Mouse (Mus musculus): ENCODE data around the gene Ehd4.

Gene Ehd4

DNA sequence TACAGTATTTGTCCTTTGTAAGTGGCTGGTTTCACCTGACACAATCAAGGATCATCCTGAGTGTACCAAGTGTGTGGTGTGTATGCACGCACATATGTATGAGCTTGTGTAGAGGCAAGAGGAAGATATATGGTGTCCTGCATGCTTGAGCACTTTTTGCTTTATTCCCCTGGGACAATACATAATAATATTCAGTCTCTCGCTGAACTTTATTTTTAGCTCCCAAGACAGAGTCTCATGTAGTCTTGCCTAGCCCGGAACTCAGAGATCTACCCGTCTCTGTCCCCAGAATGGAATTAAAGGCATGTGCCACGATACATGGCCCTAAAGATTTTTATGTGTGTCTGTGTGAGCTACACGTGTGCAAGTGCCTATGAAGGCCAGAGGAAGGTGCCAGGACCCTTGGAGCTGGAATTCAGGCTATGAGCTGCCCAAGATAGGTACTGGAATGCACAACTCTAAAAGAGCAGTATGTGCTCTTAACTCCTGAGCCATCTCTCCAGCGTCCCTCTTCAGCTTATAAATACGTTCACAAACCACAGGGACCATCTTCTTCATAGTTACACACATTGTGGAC lies 47.9 kb downstream of the Ehd4 start:
- DNase-seq: no peak

DNA sequence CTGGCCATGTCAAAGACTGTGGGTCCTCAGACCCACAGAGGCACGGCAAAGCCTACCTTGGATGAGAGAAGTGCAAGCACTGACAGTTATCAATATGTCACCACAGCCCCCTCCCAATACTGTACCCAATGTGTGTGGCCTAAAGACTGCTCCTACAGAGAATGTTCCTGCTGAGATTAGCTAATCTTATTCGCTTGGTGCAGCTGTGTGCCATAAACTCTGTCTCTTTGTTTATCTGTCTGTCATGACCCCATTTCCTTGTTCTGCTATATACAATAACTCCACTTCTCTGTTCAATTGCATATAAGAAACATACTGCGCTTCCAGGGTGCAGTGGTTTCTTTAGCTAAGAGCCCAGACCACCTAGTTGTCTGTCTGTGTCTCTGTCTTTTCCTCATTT lies 48.5 kb downstream of the Ehd4 start:
- DNase-seq: no peak

- peak; percentile 90 for DNase-seq
Observed at GRCm38 (mm10) chr2:120102881-120103280, 51.5 kb downstream of the Ehd4 start.

DNA sequence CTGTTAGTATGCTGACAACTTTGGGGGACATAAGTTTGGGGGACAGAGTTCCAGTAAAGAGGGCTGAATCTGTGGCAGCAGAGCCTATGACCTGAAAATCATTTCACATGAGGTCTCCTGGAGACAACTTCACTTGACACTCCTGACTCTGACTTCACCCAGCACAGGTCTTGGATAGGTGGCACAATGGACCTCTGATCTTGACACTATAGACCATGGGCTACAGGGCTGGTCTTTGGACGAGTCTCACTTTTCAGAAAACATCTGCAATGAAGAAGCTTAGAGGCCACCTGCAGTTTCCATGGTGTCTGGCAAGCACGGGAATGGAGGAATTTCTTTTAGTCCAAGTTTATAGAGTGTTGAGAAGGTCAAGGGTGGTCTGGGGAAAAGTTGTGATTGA lies 52.0 kb downstream of the Ehd4 start:
- no peak for DNase-seq

GRCm38 (mm10) chr2:120101961-120102360 lies 52.4 kb downstream of the Ehd4 start:
- DNase-seq: no peak

DNA sequence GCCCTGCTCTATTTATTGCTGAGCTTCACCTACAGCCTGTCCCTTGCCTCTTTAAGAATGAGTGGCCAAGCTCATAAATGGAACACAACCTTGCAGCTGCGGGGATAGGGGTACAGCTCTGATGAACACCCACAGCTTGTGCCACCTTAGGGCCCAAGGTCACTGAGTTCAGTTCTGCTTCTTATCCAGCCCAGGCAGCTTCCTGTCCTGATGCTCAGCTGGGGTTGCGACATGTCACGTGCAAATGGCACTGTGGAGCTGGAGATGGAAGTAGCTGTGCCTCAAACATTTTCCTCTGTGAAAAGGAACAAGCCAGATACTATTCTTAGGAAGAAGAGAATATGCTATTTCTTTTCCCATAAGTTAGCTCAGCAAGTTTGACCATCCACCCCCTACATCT lies 54.5 kb downstream of the Ehd4 start:
- peak; percentile 77 for DNase-seq

DNA sequence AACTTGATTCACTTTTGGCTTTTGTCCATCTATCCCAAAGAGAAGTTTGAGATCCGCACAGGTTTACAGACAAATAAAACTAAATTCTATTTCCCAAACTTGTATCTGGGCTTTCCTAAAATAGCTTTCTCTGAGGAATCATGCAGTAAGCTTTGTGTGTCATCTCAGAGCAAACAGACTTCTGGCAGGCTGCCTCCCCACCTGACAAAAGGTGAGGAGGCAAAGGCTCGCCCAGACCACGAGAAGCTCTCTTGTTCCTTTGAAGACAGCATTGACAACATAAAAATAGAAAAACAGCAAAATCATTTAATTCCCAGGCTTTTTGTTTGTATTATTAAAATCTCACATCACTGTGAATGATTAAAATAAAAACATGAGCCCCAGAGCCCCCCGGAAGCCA lies 55.1 kb downstream of the Ehd4 start:
- DNase-seq: no peak

- no peak for DNase-seq
Observed at GRCm38 (mm10) chr2:120098781-120099202, 55.6 kb downstream of the Ehd4 start.

- DNase-seq: peak; percentile 70
Observed at GRCm38 (mm10) chr2:120097868-120098267, 56.5 kb downstream of the Ehd4 start.

DNA sequence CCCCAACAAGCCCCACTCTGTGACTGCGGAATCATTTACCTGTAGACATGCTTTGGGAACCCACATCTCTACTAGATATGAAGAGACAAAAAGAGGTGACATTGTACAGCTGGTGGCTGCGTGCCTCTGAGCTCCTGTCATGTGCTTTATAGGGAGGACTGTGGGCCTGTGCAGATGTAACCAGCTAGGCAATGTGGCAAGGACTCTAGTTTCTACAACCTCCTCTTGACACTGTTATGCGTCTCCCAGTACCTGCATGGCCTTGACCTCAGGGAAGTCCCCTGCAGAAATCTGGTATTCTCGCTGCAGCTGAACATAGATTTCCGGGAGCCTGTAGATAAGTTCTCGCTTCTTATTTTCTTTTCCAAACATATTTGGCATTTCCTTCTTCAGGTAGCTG lies 57.7 kb downstream of the Ehd4 start:
- DNase-seq: no peak

DNA sequence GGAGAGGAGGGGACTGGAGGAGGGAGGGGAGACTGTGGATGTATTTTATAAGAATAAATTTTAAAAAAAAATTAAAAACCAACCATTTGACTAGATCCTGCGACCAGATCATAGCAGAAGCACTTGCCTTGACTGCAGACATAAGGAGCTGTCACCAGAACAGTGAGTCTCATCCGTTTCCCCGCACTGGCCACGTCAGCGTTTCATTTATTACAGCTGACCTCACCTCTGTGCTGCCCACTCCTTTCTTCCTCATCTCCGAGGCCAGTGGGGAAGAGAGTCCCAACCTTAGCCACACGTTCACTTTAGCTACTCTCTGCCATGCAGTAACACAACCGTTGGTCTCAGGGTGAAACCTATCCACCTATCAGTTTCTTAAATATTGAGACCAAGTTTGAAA lies 58.2 kb downstream of the Ehd4 start:
- no peak for DNase-seq

DNA sequence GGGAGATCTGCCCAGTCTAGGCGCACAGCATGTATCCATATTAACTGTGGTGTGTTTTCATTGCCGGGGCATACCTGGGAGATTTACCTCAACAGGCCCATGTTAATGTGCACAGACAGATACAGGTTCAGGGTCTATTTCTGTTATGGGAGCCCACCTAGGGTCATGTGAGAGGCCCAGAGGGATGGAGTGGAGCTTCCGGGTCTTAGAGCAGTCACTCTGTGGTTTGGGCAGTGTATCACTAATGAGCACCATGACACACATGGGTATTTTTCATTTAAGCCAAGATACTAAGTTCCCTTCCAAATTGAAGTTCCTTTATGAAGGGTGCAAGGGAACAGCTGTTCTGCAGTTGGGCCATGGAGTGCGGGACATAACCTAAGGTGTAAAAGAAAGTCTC lies 59.2 kb downstream of the Ehd4 start:
- no peak for DNase-seq

DNA sequence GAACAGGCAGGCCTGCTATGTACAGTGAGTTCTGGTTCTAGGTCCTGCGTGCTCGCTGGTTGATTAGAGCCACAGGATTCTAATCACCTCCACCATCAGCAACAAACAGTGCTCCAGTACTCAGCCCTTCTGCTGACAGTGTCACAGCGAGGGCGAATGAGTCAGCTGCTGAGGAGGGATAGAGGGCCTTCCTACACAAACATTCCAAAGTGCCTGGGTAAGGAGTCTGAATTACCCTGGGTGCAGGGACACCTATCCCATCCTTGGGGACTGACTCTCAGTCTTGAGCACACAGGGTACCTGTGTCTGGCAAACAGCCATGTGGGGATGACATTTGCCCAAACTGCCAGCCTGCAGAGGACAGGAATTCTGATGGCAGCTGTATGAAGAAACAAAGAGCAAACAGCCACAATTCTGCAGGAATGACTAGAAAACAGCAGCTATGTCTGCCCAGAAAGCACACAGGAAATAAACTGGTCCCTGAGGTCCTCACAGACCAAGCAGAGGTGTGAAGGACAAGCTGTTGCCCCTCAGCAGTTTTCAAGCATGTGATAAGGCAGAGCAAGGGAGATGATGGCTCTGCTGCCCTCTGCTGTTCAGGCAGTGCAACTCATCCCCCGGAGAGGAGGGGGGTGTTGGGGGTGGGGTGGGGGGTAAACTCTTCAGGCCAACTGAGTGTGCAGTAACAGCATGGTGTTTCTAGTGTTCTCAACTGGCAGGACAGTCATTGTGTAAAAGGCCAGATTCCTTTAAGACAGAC lies 60.6 kb downstream of the Ehd4 start:
- peak; percentile 65 for DNase-seq

- no peak for DNase-seq
Observed at GRCm38 (mm10) chr2:120090979-120091378, 63.4 kb downstream of the Ehd4 start.

DNA sequence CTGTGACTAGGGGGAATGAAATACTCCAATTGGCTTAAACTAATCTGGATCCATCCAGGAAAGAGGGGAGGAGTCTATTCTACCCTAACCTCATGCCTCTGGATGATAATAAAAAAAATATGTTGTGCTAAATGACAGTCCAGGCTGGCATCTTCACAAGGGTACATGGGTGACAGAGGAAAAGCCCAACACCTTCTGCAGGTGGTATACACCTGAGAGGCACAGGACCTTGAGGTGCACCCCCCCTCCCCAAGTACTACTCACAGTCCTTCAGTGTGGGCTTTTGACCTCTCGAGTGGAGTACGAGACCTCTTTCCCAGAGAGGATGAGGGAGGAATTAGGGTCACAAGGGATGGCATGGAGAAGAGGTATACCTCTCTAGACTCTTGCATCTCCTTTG lies 66.5 kb downstream of the Ehd4 start:
- no peak for DNase-seq

- no peak for DNase-seq
Observed at GRCm38 (mm10) chr2:120087391-120087790, 67.0 kb downstream of the Ehd4 start.

DNA sequence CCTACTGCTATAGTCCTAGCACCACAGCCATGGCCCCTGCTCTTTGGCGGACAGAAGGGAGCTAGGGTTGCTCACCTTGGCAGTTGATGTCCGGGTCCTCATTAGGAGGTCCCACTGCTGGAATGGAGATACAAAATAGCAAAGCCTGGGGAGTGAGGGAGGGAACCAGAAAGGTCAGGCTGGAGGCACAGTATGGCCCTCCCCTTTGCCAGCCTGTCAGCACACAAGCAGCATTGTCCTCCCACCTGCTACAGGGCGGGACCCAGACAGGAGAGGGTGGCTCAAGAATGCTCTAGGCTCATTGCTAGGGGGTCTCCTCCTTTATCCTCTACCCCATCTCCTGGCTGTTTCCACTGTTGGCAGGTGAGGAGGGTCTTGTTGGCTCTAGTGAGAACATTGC lies 68.4 kb downstream of the Ehd4 start:
- DNase-seq: no peak

DNA sequence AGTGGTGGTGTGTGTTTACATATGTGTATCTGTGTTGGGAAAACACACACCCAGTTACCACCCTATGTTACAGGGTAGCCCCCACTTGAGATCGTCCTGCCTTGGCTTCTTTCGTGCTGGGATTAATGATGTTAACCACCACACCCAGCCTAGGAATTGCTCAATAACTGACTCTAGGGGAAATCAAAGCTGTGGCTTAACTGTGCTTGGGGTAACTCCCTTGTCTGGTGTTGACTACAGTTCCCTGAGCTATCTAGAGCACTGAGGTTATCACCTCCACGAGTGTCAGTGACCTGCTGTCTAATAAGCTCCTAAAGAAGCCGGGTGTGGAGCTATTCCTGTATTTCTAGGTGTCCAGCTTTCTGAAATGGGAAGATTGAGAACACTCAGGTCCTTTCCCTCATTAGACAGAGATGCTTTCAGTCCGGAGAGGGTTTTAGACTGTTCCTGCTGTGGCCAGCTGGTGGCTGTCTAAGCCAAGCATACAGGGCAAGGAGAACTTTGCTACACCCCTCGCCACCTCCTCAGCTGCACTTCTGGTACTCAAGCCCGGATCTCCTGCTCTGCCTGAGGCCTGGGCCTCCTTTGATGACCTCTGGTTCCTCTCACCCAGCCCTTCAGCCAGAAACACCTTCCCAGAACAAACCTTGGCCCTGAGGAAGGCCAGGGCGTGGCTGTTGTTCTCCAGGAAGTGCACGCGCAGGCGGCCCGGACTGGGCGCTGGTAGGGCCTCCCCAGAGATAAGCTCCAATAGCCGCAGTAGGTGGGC lies 69.6 kb downstream of the Ehd4 start:
- peak; percentile 80 for DNase-seq

DNA sequence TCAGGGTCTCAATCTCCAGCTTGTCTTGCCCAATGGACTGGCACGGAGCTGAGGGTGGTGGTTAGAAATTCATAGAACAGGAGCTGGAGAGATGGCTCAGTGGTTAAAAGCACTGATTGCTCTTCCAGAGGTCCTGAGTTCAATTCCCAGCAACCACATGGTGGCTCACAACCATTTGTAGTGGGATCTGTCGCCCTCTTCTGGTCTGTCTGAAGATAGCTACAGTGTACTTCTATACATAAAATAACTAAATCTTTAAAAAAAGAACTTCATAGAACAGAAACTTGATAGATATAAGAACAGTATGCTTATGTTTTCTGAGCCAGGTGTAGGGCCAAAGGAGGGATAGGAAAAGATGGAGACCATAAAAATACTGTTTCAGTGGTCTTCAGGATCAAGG lies 72.0 kb downstream of the Ehd4 start:
- DNase-seq: no peak

DNA sequence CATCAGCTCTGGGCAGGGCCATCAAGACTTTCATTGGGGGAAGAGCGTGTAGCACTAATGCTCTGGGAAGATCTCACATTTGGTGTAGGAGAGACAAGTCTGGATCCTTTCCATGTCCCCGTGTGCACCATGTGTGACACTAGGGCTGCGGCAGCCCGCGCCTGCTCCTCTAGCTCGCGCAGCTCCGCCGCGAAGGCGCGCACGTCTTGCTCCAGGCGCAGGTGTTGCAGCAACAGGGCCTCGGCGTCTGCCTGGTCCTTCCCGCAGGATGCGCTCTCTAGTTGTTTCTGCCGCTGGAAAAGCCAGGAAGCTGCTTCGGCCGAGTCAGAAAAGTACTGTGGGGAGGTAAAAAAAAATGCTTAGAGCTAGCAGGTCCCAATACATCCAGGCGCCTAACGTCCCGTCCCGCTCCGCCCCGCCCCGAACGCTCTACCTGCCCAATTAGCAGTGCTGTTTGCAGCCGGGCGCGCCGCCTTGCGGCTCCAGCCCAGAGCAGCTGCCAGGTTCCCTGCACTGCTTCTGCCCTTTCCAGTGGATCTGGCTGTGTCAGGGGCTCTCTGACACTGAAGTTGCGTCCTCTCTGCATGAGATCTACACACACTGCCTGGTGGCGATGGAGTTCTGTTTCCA lies 78.2 kb downstream of the Ehd4 start:
- DNase-seq: peak; percentile 77

GRCm38 (mm10) chr2:120074096-120074495 lies 80.3 kb downstream of the Ehd4 start:
- DNase-seq: no peak

DNA sequence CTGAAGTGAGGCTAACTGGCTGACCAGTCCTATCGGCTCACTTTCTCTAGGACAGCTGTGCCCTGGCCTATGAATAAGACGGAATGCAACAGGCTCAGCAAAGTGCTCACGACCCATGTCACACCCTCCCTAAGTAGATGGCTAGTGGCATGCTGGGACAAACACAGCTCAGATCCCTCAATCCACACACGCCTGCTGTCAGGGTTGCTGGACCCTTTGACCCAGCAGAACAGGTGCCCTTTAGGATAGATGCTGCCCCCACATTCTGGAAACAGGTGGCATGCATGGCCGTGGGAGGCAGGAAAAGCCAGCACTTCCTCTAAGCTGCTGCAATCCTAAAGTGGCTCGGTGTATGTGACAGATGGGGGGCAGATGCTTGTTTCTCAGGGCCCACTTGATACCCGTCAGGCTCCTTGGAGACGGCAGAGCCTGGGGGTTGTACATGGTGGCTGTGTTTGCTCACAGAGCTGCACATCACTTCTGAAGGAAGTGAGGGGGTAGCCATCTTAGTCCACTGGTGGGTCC lies 84.9 kb downstream of the Ehd4 start:
- no peak for DNase-seq
